Mouse (Mus musculus) heart, adult 2 months (tissue): ENCODE measurements around the gene Adora1. TPM values are rescaled to one million over a fixed set of nuclear protein-coding genes. Genes with fewer than 3 reads are reported as not detected.

Experiments used
- DNase-seq, 2 experiments: peaks; one replicate each; pipeline ENCODE4 v3.0.0; 2021
- H3K27ac ChIP-seq: fragments of 200-600 bp; 2 replicates; pipeline ENCODE4 v1.8.1; 2022
- H3K27me3 ChIP-seq: fragments of 200-500 bp; 2 replicates; pipeline ENCODE4 v1.6.1; 2012; ENCODE audit warnings: mild to moderate bottlenecking, low read length, inconsistent platforms, mixed read lengths; ENCODE audit not compliant: control insufficient read depth, insufficient read depth
- H3K36me3 ChIP-seq: fragments of 200-500 bp; 2 replicates; pipeline ENCODE4 v1.6.1; 2012; ENCODE audit warnings: low read length, inconsistent platforms; ENCODE audit not compliant: control insufficient read depth, insufficient read depth
- H3K4me1 ChIP-seq: fragments of 200-500 bp; 2 replicates; pipeline ENCODE4 v1.6.1; 2011; ENCODE audit warnings: low read length; ENCODE audit not compliant: control insufficient read depth, insufficient read depth
- H3K4me3 ChIP-seq: fragments of 200-600 bp; 2 replicates; pipeline ENCODE4 v1.8.1; 2022
- H3K79me2 ChIP-seq: fragments of 200-500 bp; replicated peaks from 2 replicates; pipeline ENCODE4 v1.6.1; 2012; ENCODE audit warnings: mild to moderate bottlenecking, inconsistent platforms, low read length, moderate library complexity, mixed read lengths; ENCODE audit not compliant: control insufficient read depth, insufficient read depth
- H3K9ac ChIP-seq: fragments of 200-500 bp; 2 replicates; pipeline ENCODE4 v1.6.1; 2012; ENCODE audit warnings: low read depth, mild to moderate bottlenecking, control low read depth, inconsistent platforms, low read length, mixed read lengths
- CTCF ChIP-seq: fragments of 200-600 bp; IDR thresholded peaks from 2 replicates; pipeline ENCODE4 v1.8.1; 2022; ENCODE audit warnings: antibody characterized with exemption, mild to moderate bottlenecking, moderate library complexity
- EP300 ChIP-seq: fragments of 200-500 bp; IDR thresholded peaks from 2 replicates; pipeline ENCODE4 v1.6.1; 2011; ENCODE audit warnings: low read depth, low read length, control low read depth; ENCODE audit not compliant: insufficient read depth
- POLR2A ChIP-seq: fragments of 200-500 bp; IDR thresholded peaks from 2 replicates; pipeline ENCODE4 v1.6.1; 2011; ENCODE audit warnings: mild to moderate bottlenecking, low read depth, low read length, control low read depth; ENCODE audit not compliant: insufficient read depth
- WGBS: fragments of 180-500 bp; shearing (Covaris S2); methylation state at CpG from one replicate; pipeline ENCODE4 v1.1.7; 2018; 5-methylcytosine and 5-hydroxymethylcytosine counted together
- intact Hi-C: fragments of 180-260 bp; cut with DNase I; formaldehyde crosslinking; loops from one replicate; pipeline ENCODE4 v1.15.1; 2025
- polyA plus RNA-seq: library from polyadenylated mRNA; depleted of rRNA; stranded (reverse); fragments of >200 nt; gene quantifications from 2 replicates; pipeline ENCODE4 v1.2.3, GENCODE M21; 2012
- total RNA-seq, 2 experiments: library from RNA; stranded (reverse); gene quantifications; 2 replicates each; pipeline ENCODE4 v1.2.3; 2021

The Adora1 gene
- total and polyA plus RNA-seq, 3 experiments = 9.6 to 19.4 (median 15.0) TPM

DNA sequence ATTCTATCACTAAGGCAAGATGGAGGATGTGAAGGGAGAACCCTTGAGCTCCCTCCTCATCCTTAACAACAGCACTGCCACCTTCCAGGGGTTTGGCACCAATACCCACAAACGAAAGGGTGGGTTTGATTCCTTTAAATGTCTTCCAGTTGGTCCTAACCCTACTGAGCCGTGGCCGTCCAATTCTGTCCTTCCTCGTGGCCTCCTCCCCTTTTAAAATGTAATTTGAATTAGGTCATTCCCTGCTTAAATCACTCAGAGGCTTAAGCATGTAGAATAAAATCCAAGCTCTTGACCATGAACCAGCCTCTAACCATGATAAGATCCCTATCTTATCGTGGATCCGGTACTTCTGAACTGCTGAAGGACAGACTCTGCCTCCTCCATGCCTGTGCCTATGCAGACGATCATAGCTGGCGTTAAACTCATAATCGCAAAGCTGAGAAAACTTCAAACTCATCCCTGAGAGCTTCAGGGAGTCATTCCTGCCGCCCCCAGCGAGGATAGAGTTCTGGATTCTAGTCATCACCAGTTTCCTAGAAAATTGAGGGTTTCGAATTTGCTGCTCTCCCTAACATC is 10.5 kb downstream of the Adora1 start:
- DNase-seq = no peak
- no peaks in the 10 kb centered on the region for H3K27me3 ChIP-seq
- H3K79me2 ChIP-seq = no peaks in the 10 kb centered on the region
- 82% methylated on average over 12 of the region's 12 CpGs for WGBS
- H3K4me1 ChIP-seq = peaks cover 8% of the 10 kb centered on the region
- H3K9ac ChIP-seq = no peak overlapping the region
- no peak overlapping the region for H3K4me3 ChIP-seq
- no peak overlapping the region for H3K27ac ChIP-seq
- TF ChIP-seq EP300 (no peak), CTCF (no peak), POLR2A (no peak)
- intact Hi-C loops = no loop called here
- no peaks in the 10 kb centered on the region for H3K36me3 ChIP-seq

- Histone ChIP-seq H3K79me2 (no peaks in the 10 kb centered on the region), H3K27ac (peak overlapping the region; percentile 77), H3K4me1 (peaks cover 8% of the 10 kb centered on the region), H3K36me3 (no peaks in the 10 kb centered on the region), H3K4me3 (no peak overlapping the region), H3K9ac (no peak overlapping the region), H3K27me3 (no peaks in the 10 kb centered on the region)
- 18% methylated on average over 8 of the region's 8 CpGs for WGBS
- intact Hi-C loops = no loop called here
- peak; percentile 73 to 82 for DNase-seq
- no peak for TF ChIP-seq EP300
- TF ChIP-seq CTCF = no peak
- no peak for TF ChIP-seq POLR2A
These were observed 12.8 kb downstream of the Adora1 start for GRCm38 (mm10) chr1:134222122-134223055.

- no peaks in the 10 kb centered on the region for H3K36me3 ChIP-seq
- no peak overlapping the region for H3K4me3 ChIP-seq
- TF ChIP-seq CTCF (no peak), EP300 (no peak), POLR2A (no peak)
- peak overlapping the region; percentile 77 for H3K27ac ChIP-seq
- DNase-seq = no peak
- intact Hi-C loops = no loop called here
- peaks cover 11% of the 10 kb centered on the region for H3K4me1 ChIP-seq
- no peaks in the 10 kb centered on the region for H3K27me3 ChIP-seq
- no peak overlapping the region for H3K9ac ChIP-seq
- WGBS = 52% methylated on average over 1 of the region's 1 CpGs
- no peaks in the 10 kb centered on the region for H3K79me2 ChIP-seq
These were observed 14.1 kb downstream of the Adora1 start for GRCm38 (mm10) chr1:134221172-134221571.

- Histone ChIP-seq H3K9ac (no peak overlapping the region), H3K4me3 (no peak overlapping the region), H3K36me3 (no peaks in the 10 kb centered on the region), H3K27me3 (no peaks in the 10 kb centered on the region), H3K4me1 (peaks cover 11% of the 10 kb centered on the region), H3K79me2 (no peaks in the 10 kb centered on the region), H3K27ac (no peak overlapping the region)
- 82% methylated on average over 5 of the region's 5 CpGs for WGBS
- TF ChIP-seq POLR2A = no peak
- no peak for TF ChIP-seq EP300
- TF ChIP-seq CTCF = no peak
- DNase-seq = no peak
- intact Hi-C loops = no loop called here
These were observed 15.6 kb downstream of the Adora1 start for GRCm38 (mm10) chr1:134219608-134220007.

DNA sequence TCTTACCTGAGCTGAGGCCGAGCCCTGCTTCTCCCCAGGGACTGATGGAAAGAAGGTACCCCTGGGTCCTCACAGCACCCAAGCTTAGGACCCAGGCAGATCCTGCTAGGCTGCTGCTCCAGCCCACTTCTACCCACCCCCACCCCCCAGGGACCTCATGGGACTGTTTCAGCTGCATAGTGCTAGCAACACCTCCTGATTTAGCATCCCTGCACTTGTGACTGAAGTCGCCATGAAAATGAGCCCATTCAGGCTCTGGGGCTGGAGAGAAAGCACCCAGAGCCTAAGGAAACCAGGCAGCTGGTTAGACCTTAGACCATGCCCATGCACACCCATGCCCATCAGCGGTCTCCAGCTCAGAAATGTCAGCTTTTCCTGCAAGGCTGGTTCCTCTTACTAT is 17.3 kb downstream of the Adora1 start:
- 77% methylated on average over 3 of the region's 3 CpGs for WGBS
- no peaks in the 10 kb centered on the region for H3K36me3 ChIP-seq
- no peak for DNase-seq
- TF ChIP-seq CTCF (no peak), POLR2A (no peak), EP300 (no peak)
- peaks cover 11% of the 10 kb centered on the region for H3K4me1 ChIP-seq
- no peaks in the 10 kb centered on the region for H3K27me3 ChIP-seq
- intact Hi-C loops = no loop called here
- no peak overlapping the region for H3K4me3 ChIP-seq
- H3K79me2 ChIP-seq = no peaks in the 10 kb centered on the region
- no peak overlapping the region for H3K9ac ChIP-seq
- H3K27ac ChIP-seq = no peak overlapping the region

DNA sequence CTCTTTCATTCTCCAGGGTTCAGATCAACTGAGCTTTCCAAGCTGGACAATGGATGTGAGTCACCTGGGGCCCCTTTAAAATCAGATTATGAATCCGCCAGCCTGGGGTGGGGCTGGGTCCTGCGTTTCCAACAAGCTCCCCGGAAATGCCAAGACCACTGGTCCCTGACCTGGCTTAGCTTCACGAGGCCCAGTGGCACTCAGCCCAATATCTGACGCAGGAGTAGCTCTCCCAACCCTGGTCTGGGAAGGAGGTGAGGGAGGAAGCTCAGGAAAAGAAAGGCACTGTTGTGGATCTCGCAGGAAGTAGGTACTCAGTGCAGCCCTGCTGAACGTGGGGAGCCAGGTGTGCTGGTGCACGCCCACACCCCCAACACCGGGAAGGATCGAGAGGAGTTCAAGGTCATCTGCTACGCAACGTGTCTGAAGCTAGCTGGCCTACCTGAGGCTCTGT is 18.2 kb downstream of the Adora1 start:
- no peak overlapping the region for H3K4me3 ChIP-seq
- WGBS = 45% methylated on average over 12 of the region's 12 CpGs
- DNase-seq = no peak
- no peak overlapping the region for H3K9ac ChIP-seq
- no peaks in the 10 kb centered on the region for H3K27me3 ChIP-seq
- H3K4me1 ChIP-seq = peaks cover 4% of the 10 kb centered on the region; the same call in 1 of the 2 replicates
- H3K79me2 ChIP-seq = no peaks in the 10 kb centered on the region
- no peaks in the 10 kb centered on the region for H3K36me3 ChIP-seq
- no peak for TF ChIP-seq EP300
- no peak for TF ChIP-seq CTCF
- TF ChIP-seq POLR2A = no peak
- H3K27ac ChIP-seq = no peak overlapping the region
- intact Hi-C loops = no loop called here
